Comparison of ENCODE assay signal across 8 mouse cellular contexts in genomic region chr9:65195621-65195981, GRCm38 (mm10). TPM values are rescaled to one million over a fixed set of nuclear protein-coding genes. Genes with fewer than 3 reads are reported as not detected.
DNase-seq lines count a peak whose midpoint lies in the region; ATAC-seq and TF ChIP-seq lines count a peak whose summit lies in the region.

No protein-coding gene starts in this region.

- H3K4me2 ChIP-seq in heart, embryonic 14.5 days (ENCODE audit: low read length) = peak overlapping the region; percentile 27
- H3K4me2 ChIP-seq in kidney, embryonic 15.5 days = peak overlapping the region; percentile 24
- H3K4me2 ChIP-seq in lung, postnatal 0 days (replicated peaks; ENCODE audit: low read depth, low read length) = peak overlapping the region; percentile 25

- DNase-seq in 416B (ENCODE audit: low read depth) = peak; percentile 95
- peak; percentile 28 to 32 for DNase-seq in CD8-positive naive resting alpha-beta T cell, adult 2 months (ENCODE audit: low read depth in 2 of 2, low spot score in 2 of 2)
- DNase-seq in lung, postnatal 0 days (ENCODE audit: low spot score) = peak; percentile 77
- DNase-seq in spleen, postnatal 36 days (ENCODE audit: low spot score in 2 of 2) = peak; percentile 50 to 56
- no peak for DNase-seq in frontal cortex, postnatal 14 days (ENCODE audit: low spot score in 2 of 2)

- no peak; the same call in 1 of the 2 replicates for TF ChIP-seq EP300 in lung, postnatal 0 days (IDR thresholded peaks at IDR 0.05)

- no peaks in the 10 kb centered on the region for H3K36me3 ChIP-seq in heart, embryonic 14.5 days (ENCODE audit: control insufficient read depth, insufficient read depth, low read length)
- H3K36me3 ChIP-seq in kidney, embryonic 15.5 days = no peaks in the 10 kb centered on the region
- no peaks in the 10 kb centered on the region for H3K36me3 ChIP-seq in lung, postnatal 0 days (ENCODE audit: insufficient read depth, low read length)

- WGBS in heart, embryonic 14.5 days = 7% methylated on average over 8 of the region's 8 CpGs
- 24% methylated on average over 8 of the region's 8 CpGs for WGBS in kidney, embryonic 15.5 days
- 22% methylated on average over 8 of the region's 8 CpGs for WGBS in lung, postnatal 0 days

- peak overlapping the region; percentile 71 for H3K9ac ChIP-seq in heart, embryonic 14.5 days (ENCODE audit: low read length)
- H3K9ac ChIP-seq in kidney, embryonic 15.5 days = 0 out of 2 replicates have a peak overlapping the region, but pooled peaks have one; percentile 19
- H3K9ac ChIP-seq in lung, postnatal 0 days (replicated peaks; ENCODE audit: low read depth) = peak overlapping the region; percentile 30; the same call in 1 of the 2 replicates

- no peaks in the 10 kb centered on the region for H3K27me3 ChIP-seq in heart, embryonic 14.5 days (ENCODE audit: control insufficient read depth, insufficient read depth, low read length)
- H3K27me3 ChIP-seq in kidney, embryonic 15.5 days = 0 out of 2 replicates have a peak, but pooled peaks cover 3% of the 10 kb centered on the region
- H3K27me3 ChIP-seq in lung, postnatal 0 days (replicated peaks; ENCODE audit: insufficient read depth, low read length) = no peaks in the 10 kb centered on the region

- no peaks in the 10 kb centered on the region for H3K9me3 ChIP-seq in heart, embryonic 14.5 days (ENCODE audit: control insufficient read depth, low read length)
- no peaks in the 10 kb centered on the region; the same call in 1 of the 2 replicates for H3K9me3 ChIP-seq in kidney, embryonic 15.5 days (replicated peaks)
- no peaks in the 10 kb centered on the region for H3K9me3 ChIP-seq in lung, postnatal 0 days (ENCODE audit: low read length)

- TF ChIP-seq CTCF in lung, postnatal 0 days (IDR thresholded peaks at IDR 0.05) = no peak

- H3K27ac ChIP-seq in heart, embryonic 14.5 days (replicated peaks in 1 of 2; ENCODE audit: control insufficient read depth in 1 of 2, insufficient read depth in 1 of 2, low read depth in 2 of 2, low read length in 2 of 2) = peak overlapping the region; percentile 93 to 96
- peak overlapping the region; percentile 96 for H3K27ac ChIP-seq in kidney, embryonic 15.5 days
- H3K27ac ChIP-seq in lung, postnatal 0 days (ENCODE audit: low read length) = peak overlapping the region; percentile 81

- ATAC-seq in common myeloid progenitor, adult 5-6 weeks (replicated peaks; ENCODE audit: low read depth, poor library complexity, severe bottlenecking) = peak; percentile 34
- peak; percentile 37 for ATAC-seq in heart, embryonic 14.5 days (ENCODE audit: insufficient number of reproducible peaks, insufficient read depth, low FRiP score, low read depth)
- 0 out of 2 replicates have a peak, but pooled peaks have one; percentile 8 for ATAC-seq in kidney, embryonic 15.5 days (replicated peaks; ENCODE audit: low FRiP score)
- ATAC-seq in lung, postnatal 0 days = peak; percentile 49

- peaks cover 19 to 31% of the 10 kb centered on the region in 2 experiments for H3K4me1 ChIP-seq in heart, embryonic 14.5 days (ENCODE audit: control insufficient read depth in 2 of 2, insufficient read depth in 2 of 2, low read length in 2 of 2)
- H3K4me1 ChIP-seq in kidney, embryonic 15.5 days = peaks cover 66% of the 10 kb centered on the region
- H3K4me1 ChIP-seq in lung, postnatal 0 days (ENCODE audit: insufficient read depth, low read depth, low read length) = peaks cover 4% of the 10 kb centered on the region; the same call in 1 of the 2 replicates

- H3K4me3 ChIP-seq in heart, embryonic 14.5 days (ENCODE audit: control insufficient read depth in 1 of 2, insufficient read depth in 1 of 2, low read depth in 1 of 2, low read length in 2 of 2) = no peak overlapping the region
- no peak overlapping the region for H3K4me3 ChIP-seq in kidney, embryonic 15.5 days (replicated peaks)
- no peak overlapping the region for H3K4me3 ChIP-seq in lung, postnatal 0 days (ENCODE audit: low read depth, low read length)

RNA-seq across cellular contexts. Expression of gene Parp16, which starts 0.4 kb away (rescaled TPM):
- 2.0 and 3.1 TPM in 2 replicates for total RNA-seq in common myeloid progenitor, adult 5-6 weeks (2017)
- polyA plus RNA-seq in heart, embryonic 14.5 days (2014; fragmentation: Nextera tagmentation; extraction: Ambion mirVana) = 4.3 and 5.6 TPM in 2 replicates
- 7.9 and 8.1 TPM in 2 replicates for polyA plus RNA-seq in kidney, embryonic 15.5 days (2015; fragmentation: Nextera tagmentation; extraction: Ambion mirVana)
- polyA plus RNA-seq in lung, postnatal 0 days (2015; fragmentation: Nextera tagmentation; extraction: Ambion mirVana) = 5.3 and 5.4 TPM in 2 replicates

RNA-seq across cellular contexts. Expression of gene Igdcc3, which starts 54.6 kb away (rescaled TPM):
- not detected in 2 replicates for total RNA-seq in common myeloid progenitor, adult 5-6 weeks (2017)
- polyA plus RNA-seq in heart, embryonic 14.5 days (2014; fragmentation: Nextera tagmentation; extraction: Ambion mirVana) = 0.36 and 0.63 TPM in 2 replicates
- polyA plus RNA-seq in kidney, embryonic 15.5 days (2015; fragmentation: Nextera tagmentation; extraction: Ambion mirVana) = 3.5 and 4.2 TPM in 2 replicates
- 0.33 and 0.67 TPM in 2 replicates for polyA plus RNA-seq in lung, postnatal 0 days (2015; fragmentation: Nextera tagmentation; extraction: Ambion mirVana)

Comparison
In these comparisons a context has a peak if more than half of its experiments do, and no peak if none do; other contexts are left out.
1. DNase-seq: peak in 416B (single experiment), CD8-positive naive resting alpha-beta T cell, adult 2 months (2 of 2), lung, postnatal 0 days (single experiment) and spleen, postnatal 36 days (2 of 2); none in frontal cortex, postnatal 14 days (0 of 2).
2. H3K9ac ChIP-seq: peak in every context shown above with its lines; median percentile 71 in heart, embryonic 14.5 days; 30 in lung, postnatal 0 days; 19 in kidney, embryonic 15.5 days.
3. Peak in every context shown above with its lines, with median percentiles within 50 percentile points of each other: ATAC-seq, H3K27ac ChIP-seq and H3K4me2 ChIP-seq.